Mouse (Mus musculus) 416B (cell line): ENCODE data around the gene Oxct2b.
"Not testable (repeated sequence)": the region's sequence is repeated elsewhere in the genome, so short reads cannot be mapped to it uniquely, and the experiment has no call there.

Experiments used
- DNase-seq: peaks from one replicate; pipeline ENCODE4 v3.0.0; 2011; ENCODE audit warnings: low read depth

The Oxct2b gene

DNA sequence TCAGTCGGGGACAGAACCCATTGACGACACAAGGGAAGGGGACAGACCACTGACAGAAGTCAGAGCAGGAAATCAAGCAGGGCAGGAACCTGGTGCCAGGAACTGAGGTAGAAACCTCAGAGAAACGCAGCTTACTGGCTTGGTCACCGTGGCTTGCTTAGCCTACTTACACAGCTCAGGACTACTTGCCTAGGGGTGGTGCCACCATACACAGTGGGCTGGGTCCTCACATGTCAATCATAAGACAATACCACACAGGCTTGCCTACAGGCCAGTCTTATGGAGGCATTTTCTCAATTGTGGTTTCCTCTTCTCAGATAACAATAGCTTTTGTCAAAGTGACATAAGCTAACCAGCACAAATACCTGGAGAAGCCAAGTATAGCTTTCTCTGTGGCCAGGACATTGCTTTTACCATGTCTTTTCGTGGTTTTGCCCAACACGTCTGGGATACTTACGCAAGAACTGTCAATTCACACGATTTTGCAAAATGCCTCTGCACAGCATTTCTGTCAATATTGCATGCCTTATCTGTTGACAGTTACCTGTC lies 3.8 kb upstream of the Oxct2b start:
- peak; percentile 81 for DNase-seq

DNA sequence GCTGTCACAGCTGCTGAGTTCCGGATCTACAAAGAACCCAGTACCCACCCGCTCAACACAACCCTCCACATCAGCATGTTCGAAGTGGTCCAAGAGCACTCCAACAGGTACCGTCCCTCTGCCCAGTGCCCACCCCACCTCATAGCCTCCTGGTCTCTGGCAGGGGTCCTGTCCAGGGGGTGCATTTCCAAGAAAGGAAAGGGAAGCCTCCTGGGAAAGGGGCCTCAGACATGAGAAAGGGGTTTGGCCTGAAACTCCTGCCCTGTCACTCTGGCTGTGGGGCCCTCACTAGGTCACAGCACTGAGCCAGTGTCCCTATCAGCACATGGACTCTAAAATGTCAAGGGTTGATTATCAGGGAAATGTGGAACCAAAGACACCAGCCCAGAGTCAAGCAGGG lies 1.4 kb upstream of the Oxct2b start:
- not testable (repeated sequence) for DNase-seq

DNA sequence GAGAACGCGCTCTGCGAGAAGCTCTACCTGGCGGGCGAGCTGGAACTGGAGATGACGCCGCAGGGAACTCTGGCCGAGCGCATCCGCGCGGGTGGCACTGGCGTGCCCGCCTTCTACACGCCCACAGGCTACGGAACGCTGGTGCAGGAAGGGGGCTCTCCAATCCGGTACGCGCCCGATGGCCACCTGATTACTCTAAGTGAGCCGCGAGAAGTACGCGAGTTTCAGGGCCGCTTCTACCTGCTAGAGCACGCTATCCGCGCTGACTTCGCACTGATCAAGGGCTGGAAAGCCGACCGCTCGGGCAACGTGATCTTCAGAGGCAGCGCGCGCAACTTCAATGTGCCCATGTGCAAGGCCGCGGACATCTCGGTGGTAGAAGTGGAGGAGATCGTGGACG lies 574 bp downstream of the Oxct2b start:
- DNase-seq, result not testable (repeated sequence)

DNA sequence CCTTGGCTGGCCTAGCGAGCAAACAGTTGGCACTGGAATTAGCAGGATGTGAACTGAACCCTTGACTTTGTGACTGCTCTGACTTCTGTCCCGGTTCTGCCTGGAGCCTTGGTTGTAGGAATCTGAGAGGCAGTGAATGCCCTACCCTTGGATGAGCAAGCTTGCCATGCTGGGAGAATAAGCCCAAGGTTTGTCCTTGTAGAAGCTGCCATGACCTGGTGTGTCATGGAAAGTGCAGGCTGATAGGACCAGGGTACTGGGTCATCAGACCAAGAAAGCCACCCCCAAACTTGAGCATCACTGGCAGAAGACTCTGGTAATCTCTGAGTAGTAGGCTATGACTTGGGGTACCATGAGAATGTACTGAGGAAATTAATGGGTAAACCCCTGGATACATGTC lies 5.2 kb downstream of the Oxct2b start:
- no peak for DNase-seq

DNA sequence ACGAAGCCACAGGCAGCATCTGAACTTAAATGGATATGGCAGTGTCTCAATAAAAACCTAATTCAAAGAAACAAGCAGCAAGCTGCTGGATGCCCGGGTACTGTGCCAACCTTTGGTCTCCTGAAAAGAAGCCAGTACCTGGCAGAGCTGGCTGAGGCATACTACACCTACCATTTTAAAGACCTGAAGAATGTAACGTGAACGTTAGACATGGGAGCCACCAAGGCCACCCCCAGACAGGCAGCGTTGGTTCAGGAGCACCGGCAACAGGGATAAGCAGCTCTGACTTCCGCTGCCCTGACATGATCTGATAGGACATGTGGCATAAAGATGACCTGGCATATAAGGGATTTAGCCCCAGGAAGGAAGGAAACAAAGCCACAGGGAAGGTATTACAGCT lies 10.6 kb downstream of the Oxct2b start:
- no peak for DNase-seq

DNA sequence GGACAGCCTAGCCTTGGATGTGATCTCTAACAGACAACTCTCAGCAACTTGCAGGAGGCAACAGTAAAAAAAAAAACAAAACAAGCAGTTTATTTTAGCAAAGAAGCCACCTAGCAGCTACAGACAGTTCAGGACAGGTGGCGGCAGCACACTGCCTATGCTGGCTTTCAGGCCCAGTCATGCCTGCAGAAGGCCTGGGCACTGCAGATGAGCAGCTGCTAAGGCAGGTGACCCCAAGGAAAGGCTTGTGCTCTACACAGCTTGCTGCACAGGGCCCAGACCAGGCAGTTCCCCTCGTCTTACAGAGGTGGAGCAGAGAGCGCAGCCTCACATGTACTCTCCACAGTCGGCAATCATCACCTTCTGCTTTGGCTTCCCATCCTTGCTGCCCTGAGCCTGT lies 11.0 kb downstream of the Oxct2b start:
- DNase-seq, result no peak

GRCm38 (mm10) chr4:123137551-123137950 lies 21.5 kb downstream of the Oxct2b start:
- no peak for DNase-seq

GRCm38 (mm10) chr4:123139513-123140154 lies 23.6 kb downstream of the Oxct2b start, which contains the start of gene Ppie:
Ppie (minus strand) TSS chr4:123139951.
- peak; percentile 96 for DNase-seq

DNA sequence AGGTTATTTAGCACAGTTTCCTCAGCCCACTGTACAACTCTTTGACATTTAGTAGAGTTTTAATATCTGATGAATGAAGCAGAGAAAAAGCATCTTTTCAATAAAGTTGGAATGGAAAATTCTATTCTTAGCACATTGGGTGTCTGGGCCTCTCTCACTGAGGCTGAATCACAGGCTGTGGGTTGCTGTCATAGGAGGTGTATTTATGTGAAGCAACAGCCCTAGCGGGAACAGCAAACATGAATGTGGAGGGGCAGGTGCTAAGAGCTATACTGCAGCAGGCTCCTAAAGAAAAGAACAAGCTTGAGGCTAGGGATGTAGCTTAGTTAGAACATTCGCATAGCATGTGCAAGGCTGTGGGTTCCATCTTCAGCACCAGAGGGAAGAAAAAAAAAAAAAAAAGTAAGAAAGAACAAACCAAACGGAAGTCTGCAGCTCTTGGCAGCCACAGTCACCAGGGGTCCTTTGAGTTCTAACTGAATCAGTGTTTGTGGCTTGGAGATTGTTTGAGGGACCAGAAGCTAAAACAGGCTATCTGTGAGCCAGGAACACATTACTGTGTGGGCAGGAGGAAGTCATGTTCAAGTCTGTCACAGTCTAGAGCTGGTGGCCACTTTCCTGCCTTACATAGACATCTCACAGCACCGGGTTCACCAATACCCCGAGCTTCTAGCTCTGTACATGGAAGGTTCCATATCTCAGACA lies 31.5 kb downstream of the Oxct2b start:
- peak; percentile 73 for DNase-seq

DNA sequence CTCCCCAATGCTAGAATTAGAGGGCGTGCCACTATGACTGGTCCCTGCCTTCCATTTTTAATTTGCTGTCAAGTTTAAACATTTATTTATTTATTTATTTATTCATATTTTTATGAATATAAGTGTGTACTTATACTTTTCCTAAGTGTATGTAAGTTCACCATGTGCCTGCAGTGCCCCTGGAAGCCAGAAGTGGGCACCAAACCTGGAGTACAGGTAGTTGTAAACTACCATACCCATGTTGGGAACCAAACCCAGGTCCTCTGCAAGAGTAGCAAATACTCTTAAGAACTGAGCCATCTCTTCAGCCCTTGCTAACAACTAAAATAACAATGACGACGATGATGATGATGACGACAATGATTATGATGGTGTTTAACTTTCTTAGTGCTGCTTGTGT lies 35.9 kb downstream of the Oxct2b start:
- DNase-seq, result no peak

DNA sequence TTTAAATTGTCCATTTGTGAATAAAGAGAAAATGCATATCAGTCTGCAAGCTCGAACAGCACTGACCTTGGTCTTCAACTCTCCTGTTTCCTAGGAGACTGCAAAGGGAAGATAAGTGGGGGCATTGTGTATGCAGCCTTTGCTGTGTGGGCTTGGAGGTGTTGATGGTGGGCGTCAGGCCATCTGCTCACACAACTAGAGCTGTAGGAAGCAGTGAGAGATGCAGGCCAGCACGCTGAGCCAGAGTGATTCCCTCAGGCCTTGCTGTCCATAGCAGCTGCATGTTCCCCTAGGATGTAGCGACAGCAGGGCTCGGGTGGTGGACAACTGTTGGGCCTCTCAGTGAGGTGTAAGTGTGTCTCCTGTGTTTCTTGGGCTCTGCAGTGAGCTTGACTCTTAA lies 36.9 kb downstream of the Oxct2b start:
- no peak for DNase-seq

GRCm38 (mm10) chr4:123155004-123155403 lies 38.9 kb downstream of the Oxct2b start:
- peak; percentile 73 for DNase-seq

GRCm38 (mm10) chr4:123155427-123155826 lies 39.4 kb downstream of the Oxct2b start:
- DNase-seq, result no peak

DNA sequence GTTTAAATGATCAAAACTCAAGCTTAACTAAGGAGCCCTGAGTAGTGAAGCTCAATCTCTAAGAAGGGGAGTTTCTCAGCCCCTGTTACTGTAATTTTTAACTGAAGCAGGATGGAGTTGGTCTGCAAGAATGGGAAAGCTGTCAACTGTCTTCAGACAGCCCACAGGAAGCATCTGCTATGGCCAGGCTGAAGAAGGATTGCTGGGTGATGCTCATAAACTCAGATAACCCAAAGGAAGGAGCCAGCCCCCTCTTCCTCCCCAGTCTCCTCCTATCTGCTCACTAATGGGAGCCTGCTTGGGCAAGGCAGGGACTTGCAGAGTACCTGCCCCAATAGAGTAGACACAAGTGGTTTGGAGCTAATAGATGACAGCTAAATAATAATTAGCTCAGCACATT lies 39.8 kb downstream of the Oxct2b start:
- DNase-seq, result peak; percentile 55

DNA sequence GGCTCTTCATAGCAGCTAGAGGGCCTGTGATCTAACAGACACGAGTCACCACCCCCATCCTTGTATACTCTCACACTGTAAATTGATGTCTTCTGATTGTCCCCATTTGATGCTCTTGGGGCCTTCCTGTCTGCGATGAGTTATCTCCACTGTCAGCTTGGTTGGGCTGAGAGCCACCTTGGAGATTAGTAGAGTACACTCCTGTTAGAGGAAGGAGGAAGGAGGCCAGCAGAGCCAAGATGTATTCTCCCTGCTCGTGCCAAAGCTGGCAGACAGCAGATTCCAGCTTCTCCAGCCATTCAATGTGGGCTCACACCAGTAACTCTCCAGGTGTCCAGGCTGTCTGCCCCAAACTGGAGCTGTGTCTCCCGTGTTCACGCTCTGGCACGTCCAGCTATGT lies 44.5 kb downstream of the Oxct2b start:
- DNase-seq, result no peak

DNA sequence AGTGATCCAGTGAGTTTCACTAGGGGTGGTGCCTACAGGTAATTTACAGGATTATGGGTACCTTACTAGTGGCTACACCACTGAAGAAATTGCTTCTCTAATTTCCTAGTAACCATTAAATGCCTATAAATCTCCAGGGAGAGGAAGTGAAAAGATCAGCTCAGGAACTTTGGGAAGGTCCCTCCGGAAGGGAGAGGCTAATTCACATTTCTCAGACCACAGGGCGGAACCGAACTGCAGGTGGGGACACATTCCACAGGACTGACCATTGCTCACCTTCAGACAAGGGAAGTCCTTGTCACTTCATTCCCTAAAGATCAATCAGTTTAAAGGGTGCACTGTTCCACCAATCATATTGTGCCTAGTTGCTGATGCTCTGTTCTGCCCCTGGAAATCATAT lies 45.2 kb downstream of the Oxct2b start:
- not testable (repeated sequence) for DNase-seq

DNA sequence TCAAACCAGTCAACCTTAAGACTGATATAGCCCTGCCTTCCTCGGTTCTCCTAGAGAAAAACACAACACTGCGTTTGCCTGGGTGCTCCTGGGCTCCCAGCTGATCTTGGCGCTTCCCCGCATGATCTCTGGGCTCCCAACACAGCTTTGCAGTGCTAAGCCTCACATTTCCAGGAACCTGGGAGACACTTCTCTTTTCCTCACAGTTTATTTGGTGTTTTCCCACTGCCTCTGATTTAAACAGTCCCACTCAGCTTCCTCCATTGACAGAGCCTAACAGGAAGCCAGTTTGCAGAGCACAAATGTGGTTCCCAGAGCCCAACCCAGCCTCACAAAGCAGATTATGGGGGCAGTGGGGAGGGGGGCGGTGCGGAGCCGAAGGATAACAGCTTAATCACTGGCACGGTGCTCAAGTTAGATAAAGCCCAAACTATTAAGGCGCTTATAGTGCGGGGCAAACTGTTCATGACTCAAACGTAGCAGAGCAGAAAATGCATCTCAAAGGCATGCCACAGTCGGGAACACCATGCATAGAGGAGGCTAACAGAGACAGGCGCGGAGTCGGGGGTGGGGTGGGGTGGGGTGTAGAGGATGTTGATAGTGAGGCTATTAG lies 46.3 kb downstream of the Oxct2b start:
- DNase-seq, result no peak

- no peak for DNase-seq
These were observed 48.1 kb downstream of the Oxct2b start for GRCm38 (mm10) chr4:123164157-123164556.
